Mouse (Mus musculus): ENCODE measurements at regions not wholly inside any gene's neighbourhood (a gene's known extent, or its start where the extent isn't known, plus 50 kb on each side); places are given as distances from the start of the nearest gene placed in this dataset.

DNA sequence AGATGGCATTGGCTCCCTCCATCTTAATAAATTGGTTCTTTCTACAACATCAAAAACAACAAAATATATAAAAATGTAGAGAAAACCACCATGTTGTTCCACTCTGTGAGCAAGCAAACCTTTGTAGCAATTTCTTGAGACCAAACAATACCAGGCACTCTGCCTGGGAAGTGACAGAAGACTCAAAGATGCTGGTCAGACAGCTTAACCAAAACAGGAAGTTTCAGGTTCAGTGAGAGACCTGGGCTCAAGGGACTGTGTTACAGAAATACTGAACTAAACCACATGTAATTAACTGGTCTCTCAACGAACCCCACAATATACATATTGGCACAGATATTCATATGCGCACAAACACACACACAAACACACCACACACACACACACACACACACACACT is 71.7 kb upstream of the Gm5458 start:
- no peak for TF ChIP-seq CTCF (IDR thresholded peaks at IDR 0.05; ENCODE audit: borderline replicate concordance, insufficient read depth, low read depth, low read length)
- TF ChIP-seq POLR2A (IDR thresholded peaks at IDR 0.05; ENCODE audit: borderline replicate concordance, insufficient read depth, low read length) = no peak

All from cerebellum, adult 2 months (tissue).